Mouse (Mus musculus) layer of hippocampus, postnatal 14 days (tissue): ENCODE measurements at regions not wholly inside any gene's neighbourhood (a gene's known extent, or its start where the extent isn't known, plus 50 kb on each side); places are given as distances from the start of the nearest gene placed in this dataset.

Experiments used
- DNase-seq, 2 experiments: peaks; one replicate each; pipeline ENCODE4 v3.0.0; 2021 to 2022; ENCODE audit warnings: low spot score in 2 of 2, mixed read lengths in 1 of 2

DNA sequence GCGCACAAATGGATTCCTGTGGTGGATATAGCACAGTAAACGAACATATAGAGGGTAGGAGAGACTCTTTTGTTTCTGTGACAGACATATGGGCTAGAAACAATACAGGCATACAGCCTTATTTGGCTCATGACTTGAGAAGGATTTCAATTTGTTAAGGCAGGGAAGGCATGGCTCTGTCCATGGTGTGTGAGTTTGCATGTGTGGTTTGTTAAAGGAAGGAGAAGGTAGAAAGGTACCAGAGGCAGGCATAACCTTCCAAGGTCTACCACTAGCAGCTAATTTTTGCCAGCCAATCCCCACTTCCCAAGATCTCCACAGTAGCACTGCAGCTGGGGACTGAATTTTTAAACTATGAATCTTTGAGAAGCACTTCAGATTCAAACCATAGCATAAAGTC, 176.5 kb upstream of the Klf4 start:
- no peak for DNase-seq

DNA sequence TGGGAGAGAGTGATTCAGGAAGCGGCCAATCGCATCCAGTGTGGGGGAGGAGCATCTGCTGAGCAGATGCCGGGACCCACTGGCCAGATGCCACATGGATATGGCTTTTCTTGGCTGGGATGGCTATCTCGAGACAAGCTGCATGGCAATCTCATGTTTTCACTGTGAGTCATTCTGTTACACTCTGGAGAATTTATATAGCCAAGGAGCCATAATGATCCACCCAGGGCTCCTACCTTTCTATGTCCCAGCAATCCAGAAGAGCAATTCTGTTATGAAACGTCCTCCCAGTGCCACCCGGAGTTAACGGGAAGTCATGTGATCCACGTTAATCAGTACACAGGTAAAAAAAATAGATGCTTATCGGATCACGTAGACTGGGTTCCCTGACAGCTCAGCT, 175.7 kb upstream of the Klf4 start:
- DNase-seq = no peak

DNA sequence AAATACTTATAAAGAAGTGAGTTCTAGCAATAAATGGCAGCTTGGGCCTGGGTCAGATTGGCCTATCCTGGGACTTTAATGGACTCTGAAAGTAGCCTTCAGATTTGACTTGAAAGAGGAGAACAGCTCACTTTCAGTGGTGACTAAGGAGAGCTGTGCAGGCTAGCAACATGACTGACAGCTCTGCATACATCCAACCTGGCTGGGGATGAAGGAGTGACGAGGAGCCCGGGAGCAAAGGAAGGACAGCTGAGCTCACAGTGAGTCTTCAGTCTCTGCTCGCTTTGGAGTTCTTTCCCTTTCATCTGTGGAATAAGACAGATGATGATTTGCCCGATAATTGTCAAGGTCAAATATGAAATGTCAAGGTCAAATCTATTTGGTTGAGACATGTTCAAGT, 172.7 kb upstream of the Klf4 start:
- no peak for DNase-seq

DNA sequence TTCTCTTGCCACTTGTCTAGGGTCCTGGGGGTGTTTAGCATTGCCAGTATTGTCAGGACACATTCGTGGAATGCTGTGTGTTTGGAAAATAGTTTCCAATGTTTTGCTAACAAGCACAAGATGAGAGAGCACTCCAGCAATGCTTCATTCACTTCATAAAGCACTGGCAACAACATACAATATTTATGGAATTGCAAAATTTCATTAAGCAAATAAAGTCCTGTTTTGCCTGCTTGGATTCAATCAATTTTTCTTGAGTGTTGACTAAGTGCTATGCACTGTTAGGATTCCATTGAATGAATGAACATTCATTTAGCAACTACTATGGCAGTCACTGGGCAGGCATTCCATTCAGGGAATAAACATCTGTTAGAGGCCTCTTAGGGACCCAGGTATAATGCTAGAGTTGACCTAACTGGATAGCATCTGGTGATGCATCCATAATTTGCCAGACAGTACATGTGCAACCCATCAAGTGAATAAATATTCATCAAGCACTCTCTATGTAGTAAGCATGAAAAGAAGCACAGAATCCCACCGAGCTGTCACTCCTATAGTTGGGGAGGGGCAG, 171.2 kb upstream of the Klf4 start:
- no peak for DNase-seq

DNA sequence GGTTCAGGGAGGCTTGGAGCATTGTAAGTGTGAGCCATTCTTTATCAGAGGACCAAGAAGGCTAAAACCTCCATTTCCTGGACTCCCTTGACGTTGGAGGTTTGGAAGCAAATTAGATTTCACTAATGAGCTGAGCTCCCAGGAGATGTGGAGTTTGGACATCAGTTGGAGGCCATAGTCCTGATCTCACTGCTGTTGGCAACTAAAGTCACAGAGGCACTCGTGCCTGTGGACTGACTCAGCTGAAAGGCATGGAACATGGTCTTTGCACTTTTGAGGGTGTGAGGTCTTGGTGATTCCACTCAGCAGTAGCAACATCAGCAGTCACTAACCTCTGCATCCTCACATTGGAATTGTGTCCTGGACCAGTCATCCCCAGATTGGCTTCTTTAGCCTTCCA, 169.1 kb upstream of the Klf4 start:
- DNase-seq = no peak

DNA sequence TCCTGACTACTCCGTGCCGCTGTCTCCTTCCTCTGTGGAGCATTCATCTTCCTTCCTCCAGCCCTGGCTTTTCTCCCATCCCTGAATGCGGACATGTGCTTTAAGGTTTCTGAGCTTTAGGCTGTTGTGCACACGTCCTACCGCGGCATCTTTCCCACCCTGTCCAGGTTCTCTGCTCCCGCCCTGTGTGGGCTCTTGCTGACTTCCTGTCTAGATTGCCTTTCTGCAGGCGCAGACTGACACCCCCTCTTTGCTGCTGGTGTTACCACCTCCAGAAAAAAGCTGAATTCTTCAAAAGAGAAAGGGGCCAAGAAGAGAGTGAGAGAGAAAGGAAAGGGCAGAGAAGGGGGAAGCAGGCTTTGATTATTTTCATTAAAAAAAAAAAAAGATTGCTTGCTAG, 167.7 kb upstream of the Klf4 start:
- DNase-seq = no peak

DNA sequence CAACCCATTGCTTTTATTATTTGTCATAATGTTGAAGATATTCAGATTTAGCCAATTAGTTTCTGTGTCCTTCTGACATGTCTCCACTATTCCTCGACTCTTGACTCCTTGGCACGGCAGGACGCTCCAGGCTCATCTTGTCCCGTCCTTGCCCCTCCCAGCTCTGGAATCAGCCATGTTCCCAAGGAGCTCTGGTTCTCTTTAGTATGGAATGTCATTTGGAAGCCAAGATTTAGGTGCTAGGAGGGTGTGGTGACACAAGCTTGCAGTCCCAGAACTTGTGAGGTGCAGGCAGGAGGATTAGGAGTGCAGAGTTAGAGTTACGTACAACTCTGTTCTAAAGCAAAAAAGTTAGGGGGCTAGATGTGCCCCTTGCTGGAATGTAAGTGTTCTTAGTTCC, 166.9 kb upstream of the Klf4 start:
- no peak for DNase-seq

DNA sequence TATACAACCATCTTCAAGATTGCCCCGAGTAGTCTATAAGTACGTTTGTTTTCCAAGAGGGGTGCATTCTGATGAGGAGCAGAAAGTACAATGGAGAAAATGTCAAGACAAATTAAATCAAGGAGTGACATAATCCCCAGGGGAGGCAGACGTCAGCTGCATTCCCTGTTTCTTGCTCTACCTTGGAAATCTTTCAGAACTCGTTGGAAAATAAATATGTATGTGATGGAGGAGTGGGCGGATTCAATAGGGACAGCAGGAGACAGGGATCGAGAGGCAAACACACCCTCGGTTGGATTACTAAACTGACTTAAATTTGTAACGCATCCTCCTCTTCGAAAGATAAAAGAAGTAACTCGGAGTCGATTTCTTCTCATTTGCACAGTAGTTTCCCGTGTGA, 164.8 kb upstream of the Klf4 start:
- peak in 1 of 2 experiments; percentile 22 for DNase-seq

DNA sequence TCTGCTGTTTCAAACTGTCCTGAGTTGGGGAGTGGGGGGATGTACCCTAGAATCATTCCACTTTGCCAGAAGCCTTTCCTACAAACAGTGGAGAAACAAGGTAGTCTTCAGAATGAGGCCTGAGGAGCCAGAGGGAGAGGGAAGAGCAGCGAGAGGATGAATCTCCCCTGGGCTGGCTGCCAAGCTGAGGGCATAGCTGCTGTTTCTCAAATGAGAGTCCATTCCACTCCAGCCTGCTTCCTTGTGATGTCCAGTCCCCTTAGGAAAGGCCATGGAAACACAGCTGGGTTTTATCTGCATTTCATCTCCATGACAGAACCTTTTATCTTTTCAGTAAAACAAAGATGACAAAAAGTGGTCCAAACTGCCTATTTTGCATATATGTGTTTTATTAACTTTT, 164.2 kb upstream of the Klf4 start:
- no peak for DNase-seq

DNA sequence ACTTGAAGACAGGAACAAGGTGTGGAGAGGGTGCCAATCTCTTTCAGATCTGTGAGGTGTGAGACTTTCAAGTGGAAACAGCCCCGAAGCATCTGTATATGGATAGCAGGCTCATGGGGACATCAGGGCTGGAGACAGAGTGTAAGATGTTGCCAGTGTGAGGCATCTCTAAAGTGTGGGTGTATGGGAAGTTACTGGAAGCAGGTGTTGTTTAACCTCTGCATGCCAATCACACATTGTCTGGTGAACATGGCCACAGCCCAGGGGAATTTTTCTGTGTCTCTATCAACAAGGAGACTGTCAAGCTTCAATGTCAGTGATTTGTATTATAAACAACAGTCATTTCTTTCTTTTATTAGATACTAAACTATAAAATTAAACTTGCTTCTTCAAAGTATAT, 163.0 kb upstream of the Klf4 start:
- DNase-seq = no peak

DNA sequence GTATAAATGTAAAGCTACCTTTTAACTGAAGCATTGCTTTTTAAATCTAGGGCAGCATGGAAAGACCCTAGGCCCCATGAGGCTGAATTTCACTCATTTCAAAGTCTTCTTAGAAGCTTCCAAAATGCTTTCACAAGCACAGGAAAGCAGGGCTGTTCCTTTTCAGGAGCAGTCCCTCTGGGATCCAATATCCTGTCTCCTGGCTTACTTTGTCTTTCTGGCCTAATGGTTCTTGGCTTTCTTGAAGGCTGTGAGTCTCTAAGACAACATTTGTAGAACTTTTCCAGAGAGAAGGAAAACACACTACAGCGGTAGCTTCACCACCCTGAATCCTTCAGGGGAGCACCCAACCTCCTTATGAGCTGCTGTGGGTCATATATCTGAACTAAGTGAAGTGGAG, 157.2 kb upstream of the Klf4 start:
- DNase-seq = no peak

DNA sequence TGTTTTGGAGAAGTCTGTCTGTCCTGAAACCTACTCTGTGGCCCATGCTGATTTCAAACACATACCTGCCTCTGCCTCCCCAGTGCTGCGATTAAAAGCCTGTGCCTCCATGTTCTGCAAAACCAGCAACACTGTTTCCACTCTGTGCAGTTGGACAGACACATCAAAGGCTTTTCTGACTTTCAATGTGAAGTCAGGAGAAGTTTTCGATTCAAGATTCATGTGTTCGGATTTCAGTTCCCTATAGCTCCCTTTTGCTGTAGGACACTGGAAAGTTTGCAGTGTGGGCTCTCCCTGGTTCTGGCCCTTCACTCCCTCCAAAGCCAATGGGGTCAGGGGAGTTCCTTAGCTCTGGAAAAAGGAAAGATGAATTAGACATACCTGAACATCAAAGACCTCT, 154.5 kb upstream of the Klf4 start:
- no peak for DNase-seq

DNA sequence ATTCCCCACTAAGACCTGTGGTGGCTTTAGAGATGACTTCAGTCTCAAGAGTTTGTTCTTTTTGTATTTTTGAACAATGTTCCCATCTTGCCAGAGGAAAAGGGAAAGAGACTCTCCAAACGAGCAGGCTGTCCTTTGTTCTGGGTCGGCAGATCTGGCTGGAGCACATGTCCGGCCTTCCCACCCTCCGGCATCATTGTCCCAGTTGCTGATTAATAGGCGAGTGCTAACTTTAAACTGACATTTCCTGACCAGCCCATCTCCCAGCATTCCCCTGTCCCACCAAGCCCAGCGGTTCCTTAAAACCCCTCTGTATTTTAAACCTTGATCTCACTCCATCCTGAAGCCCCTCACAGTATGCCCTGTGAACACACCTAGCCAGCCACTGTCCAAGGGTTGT, 140.0 kb upstream of the Klf4 start:
- DNase-seq = no peak

DNA sequence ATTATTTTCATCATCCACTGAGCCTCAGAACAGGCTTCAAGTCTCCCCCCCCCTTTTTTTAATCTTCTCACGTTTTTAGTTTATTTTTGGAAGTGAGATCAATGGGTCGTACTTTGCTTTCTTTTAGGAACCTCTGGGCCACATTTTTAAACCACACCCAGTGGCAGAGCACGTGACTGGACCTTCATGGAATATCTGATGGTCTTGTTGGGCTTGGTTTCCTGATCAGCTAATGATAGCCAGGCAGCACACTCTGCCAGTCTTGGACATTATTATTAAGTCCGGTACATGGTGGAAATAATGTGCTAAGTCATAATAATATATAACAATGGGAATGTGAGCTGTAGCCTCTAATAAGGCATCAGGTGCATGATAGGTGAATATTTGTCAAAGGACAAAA, 138.0 kb upstream of the Klf4 start:
- DNase-seq = no peak

DNA sequence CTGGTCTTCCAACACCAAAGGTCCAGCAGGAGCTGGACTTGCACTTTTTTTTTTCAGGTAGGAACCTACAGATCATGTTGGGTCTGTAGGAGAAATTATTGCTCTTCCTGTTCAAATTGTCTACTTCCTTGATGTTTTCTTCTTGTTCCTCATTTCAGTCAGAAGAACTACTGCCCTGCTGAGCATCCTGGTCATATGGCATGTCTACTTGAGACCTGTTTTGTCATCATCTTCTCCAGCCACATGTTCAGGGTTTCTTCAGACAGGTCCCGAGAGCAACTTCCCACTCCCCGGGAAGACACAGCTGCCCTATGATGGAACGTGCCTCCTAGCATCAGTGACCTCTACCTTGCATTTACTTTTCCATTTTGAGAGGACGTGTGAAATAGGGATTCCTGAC, 132.6 kb upstream of the Klf4 start:
- no peak for DNase-seq

DNA sequence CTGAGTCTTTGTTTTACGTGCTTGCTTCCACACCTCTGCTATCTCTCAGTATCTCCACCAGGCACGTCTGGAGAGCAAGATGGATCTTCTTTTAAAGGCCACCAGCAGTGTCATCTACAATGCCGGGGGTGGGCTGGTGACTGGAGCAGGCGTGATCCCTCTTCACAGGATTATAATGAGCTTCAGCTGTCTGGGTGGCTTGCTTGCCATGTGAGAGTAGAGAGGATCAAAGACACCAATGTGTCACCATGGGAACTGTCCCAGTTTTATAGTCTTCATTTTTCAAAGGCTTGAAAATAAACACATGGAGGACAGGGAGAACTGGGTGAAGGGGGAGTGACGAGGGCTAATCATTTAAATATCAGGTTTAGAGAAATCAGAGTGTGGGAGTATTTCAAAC, 131.6 kb upstream of the Klf4 start:
- DNase-seq = peak; percentile 53 to 63

DNA sequence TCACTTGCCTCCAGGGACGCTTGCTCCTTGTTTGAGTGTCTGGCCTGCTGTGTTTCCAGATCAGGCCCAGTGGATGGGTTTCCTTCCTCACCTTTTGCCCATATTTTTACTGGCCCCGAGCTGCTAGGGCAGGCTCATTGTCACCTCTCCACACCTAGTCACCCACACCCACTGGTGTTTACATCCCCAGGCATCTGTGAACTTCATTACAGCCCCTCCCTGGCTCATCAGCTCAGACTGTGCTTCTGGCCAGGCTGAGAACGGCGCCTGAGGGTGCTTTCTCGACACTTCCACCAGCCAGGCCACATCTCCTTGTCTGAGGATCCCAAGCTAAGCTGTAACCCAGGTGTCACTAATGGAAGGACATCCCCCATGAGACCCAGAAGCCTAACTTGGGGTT, 129.8 kb upstream of the Klf4 start:
- DNase-seq = no peak

DNA sequence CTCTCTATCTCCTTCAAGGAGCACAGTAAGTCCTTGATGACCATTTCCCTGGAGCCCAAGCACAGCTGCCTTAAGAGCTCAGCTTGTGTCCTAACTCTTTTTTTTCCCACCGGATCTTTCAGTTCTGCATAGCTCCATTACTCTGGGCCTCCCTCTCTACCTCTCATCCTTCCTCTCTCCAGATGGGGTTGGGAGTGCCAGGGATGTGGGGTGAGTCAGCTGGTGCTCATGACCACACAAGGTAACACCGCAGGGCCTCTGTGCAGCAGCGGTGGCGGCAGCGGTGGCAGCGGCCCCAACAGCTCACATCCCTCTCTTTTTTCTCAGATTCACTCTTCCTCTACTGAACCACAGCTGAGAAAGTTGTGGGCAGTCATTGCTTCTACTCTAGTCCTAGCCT, 126.6 kb upstream of the Klf4 start:
- DNase-seq = no peak

DNA sequence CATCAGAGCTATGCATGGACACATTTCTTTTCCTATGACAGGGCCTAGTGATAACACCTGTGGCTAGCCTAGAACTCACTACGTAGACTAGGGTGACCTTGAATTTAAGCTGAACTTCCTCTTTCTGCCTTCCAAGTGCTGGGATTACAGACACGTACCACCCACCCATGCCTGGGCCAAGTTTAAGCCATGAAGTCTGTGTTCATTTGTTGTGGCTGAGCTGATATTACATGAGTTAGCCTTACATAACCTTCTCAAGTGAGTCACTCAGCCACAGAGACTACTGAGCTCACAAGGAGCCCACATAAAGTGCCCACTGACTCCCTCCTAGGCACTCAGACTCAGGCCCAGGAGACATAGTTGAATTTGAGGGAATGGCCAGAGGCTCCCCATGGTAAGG, 123.1 kb upstream of the Klf4 start:
- DNase-seq = no peak

DNA sequence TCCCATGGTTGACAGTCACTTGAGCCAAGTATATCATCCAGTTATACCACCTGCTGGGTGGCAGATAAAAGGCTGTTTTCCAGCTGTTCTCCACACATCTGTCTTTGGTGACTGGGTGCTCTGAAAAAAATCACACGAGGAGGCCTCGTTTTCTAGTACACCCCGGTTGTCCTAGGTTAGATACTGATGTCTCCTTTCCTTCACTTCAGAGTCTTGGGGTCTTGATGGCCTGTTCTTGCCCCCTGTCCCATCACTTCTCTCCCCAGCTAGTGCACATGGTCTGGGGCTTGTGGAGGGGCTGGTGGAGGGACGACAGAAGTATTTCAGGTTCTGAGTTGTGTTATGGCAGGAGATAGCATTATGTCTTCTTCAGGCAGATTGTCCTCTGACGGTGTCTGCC, 120.4 kb upstream of the Klf4 start:
- no peak for DNase-seq

DNA sequence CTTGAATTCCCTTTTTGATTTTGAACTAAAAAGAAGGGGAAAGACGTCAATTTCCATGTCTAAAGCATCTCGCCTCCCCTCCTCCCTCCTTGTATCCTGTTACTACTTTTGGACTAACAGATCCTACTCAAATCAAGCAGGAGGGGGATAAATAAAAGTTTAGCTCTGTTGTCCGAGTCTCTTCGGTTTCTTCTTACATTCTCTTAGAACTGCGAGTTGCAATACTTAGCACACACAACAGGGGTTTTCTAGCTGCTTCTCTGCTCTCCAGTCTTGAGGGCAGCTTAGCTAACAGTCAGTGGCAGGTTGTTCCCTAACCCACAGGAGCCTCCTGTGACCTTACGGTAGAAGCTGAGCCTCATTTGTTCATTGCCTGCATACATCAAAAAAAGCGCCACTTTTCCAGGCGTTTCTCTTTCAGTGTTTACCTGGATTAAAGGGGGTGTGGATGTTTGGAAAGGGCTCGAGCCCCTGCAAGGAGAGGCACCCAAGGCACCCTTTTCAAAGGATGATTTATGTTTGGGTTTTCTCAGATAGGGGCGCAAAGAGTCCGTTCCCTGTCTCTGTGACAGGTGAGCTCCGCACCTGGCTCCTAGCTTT, 119.6 kb upstream of the Klf4 start:
- peak in 1 of 2 experiments; percentile 24 for DNase-seq

DNA sequence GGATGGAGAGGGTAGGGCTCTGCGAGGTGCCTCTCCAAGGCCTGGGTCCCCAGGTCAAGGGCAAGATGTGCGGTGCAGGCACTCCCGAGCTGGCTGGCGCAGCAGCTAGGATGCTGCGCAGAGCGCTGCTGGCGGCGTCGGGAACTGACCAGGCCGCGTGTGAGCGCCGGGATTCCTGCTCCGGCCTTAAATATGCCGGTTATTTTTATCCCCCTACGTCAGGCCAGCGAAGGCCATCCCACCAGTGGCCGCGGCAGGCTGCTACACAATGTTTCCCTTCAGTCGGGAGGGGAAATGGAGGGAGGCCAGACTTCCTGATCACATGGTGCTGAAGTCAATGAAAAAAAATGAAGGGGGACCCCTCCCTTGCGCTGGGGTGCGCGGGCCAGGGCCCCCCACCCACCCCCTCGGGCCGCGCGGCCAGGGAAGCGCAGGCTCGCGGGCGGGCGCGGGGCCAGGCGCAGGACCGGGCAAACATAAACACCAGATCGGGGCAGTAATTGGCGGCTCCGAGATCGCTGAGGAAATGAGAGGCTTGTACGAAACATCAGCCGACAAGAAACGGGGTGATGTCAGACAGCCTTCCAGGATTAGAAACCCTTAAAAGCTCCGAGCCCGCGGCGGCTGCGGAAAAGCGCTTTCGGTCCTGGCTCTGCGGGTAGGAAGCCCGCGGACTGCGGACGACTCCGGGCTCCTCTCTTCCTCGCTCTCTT, 118.9 kb upstream of the Klf4 start:
- peak; percentile 79 for DNase-seq

DNA sequence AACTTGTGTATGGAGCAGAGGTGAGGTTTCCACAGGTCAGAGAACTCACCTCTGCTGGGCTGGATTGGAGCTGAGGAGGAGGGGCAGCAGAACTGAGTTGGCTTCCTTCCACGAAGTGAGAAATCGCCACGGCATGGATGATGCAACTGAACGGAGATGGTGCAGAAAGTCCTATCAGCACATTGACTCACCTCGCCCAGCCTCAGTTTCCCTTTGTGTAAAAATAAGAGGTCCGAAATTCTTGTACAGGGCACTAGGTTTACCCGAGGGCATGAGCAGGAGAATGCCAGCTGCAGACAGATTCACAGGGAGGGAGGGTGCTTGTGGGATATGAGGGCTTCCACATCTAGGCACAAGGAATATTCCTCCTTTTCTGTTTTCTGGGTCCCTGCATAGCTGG, 117.9 kb upstream of the Klf4 start:
- no peak for DNase-seq
